Mouse (Mus musculus) forelimb bud, embryonic 11.5 days (tissue): ENCODE results near the gene Gsta4.
A peak's percentile ranks its signal among the peaks of the same experiment; 100 is the strongest.
"Not testable (repeated sequence)": the region's sequence is repeated elsewhere in the genome, so short reads cannot be mapped to it uniquely, and the experiment has no call there.

ENCODE experiments used
- DNase-seq: peaks from one replicate; pipeline ENCODE4 v3.0.0-alpha.2; 2012; ENCODE audit warnings: low read depth, low spot score

Gsta4 gene

DNA sequence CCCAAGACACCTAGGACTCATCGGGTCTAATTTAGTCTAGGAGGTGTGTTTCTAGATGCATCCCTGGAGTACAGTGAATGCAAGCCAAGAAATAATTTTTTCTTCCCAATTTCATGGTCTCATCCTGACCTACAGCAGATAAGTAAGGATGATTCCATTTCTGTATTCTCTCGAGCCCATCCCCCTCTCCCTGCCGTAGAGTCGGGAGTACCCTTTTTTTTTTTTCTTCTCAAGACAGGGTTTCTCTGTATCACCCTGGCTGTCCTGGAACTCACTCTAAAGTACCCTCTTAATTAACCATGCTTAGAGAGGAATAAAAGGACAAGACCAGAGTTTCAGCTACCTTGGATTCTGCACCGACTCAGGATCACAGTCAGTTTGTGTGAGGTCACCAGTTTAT is 4.4 kb upstream of the Gsta4 start:
- DNase-seq: no peak

- DNase-seq: no peak
These were observed 3.5 kb upstream of the Gsta4 start for GRCm38 (mm10) chr9:78179071-78179470.

GRCm38 (mm10) chr9:78185686-78186085 is 3.1 kb downstream of the Gsta4 start:
- DNase-seq: no peak

GRCm38 (mm10) chr9:78188910-78189309 is 6.3 kb downstream of the Gsta4 start:
- DNase-seq: no peak

DNA sequence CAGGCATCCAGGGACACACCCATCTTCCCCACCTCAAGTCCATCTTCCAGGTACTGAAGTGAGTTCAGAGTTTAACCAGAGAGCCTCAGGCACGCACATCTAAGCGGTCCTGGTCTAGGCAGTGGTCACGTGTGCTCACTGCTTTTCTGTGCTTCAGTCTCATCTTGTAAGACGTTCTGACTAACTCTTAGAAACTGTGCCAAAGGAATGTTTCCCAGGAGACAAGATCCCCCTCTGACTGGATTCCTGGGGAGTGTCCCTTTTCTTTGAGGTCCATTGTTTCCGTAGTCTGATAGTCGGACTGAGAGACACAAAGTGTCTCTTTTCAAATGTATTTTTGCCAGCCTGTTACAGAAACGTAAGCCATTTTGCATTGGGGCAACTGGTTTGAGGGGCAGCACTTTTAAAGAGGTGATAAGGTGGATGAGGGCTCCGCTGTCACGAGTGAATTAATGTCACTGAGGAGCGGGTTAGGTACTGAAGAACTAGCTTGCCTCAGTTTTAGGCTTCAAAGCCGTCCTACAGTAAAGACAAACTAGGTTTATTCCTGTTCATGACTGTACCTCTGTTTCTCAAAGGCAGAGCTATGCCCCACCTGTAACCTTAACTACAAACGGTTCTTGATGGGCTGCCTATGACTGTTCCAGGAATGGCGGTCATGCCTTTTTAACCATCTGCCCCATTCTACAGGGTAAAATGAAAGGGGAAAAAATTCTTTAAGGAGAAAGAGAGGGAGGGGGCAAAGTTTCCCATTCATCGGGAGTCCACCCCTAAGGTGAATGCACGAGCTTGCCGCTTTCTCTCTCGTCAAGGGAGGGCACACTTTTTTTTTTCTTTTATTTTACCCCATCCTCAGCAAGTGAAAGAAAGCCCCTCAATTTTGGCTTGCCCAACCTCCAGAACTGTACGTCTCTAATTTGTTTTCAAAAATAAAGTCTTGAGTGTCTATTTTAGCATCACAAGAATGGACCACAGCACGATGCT is 8.4 kb downstream of the Gsta4 start:
- no peak for DNase-seq

DNA sequence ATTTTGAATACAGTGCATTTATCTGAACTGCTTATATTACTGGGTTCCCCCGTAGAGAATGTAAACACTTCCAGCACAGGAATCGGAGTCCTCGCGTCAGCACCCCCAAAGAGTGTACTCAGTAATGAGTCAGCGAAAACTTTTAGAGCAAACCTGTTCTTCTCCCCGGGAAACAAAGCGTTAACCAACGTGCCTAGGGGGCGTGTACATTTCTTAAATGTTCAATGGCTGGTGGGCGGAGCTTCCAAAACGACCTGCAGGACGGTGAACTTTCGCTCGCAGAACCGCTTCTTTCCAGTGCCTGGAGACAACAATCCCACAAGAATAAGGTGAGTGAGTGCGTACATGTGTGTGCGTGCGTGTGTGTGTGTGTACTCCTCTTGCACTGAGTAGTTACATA is 9.2 kb downstream of the Gsta4 start:
- DNase-seq: peak; percentile 89

- DNase-seq: peak; percentile 63
These were observed 11.5 kb downstream of the Gsta4 start for GRCm38 (mm10) chr9:78193902-78194597.

- DNase-seq: no peak
These were observed 12.5 kb downstream of the Gsta4 start for GRCm38 (mm10) chr9:78195034-78195433.

DNA sequence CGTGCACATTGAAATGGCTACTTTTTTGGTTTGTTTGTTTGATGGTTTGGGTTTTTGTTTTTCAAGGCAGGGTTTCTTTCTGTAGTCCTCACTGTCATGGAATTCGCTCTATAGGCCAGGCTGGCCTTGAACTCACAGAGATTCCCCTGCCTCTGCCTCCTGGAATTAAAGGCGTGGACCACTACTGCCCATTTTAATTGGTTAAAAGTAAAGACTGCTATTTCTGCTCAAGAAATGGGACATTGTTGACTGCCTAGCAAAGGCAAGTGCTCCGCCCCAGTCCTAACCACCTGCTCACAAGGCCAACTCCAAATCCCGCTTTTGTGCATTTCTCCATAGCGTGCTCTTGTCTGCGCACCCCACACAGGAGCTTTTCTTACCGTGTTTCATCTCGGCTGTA is 15.2 kb downstream of the Gsta4 start:
- DNase-seq: no peak

- DNase-seq: no peak
These were observed 21.6 kb downstream of the Gsta4 start for GRCm38 (mm10) chr9:78204194-78204593.

DNA sequence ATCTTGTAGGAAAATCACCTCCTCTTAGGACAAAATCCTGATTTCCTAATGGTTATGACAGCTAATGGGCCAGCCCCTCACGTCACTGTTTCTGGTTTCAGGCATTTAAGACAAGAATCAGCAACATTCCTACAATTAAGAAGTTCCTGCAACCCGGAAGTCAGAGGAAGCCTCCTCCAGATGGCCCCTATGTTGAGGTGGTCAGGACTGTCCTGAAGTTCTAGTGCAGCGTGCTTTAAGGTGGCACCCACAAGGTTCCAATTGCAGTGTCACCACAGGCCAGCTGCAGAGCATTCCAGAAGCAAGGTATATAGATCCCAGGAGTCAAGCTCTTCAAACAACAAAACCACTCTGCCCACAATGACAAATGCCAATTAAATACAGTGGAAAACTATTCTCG is 26.4 kb downstream of the Gsta4 start:
- no peak for DNase-seq

GRCm38 (mm10) chr9:78210079-78210478 is 27.5 kb downstream of the Gsta4 start:
- DNase-seq: no peak

DNA sequence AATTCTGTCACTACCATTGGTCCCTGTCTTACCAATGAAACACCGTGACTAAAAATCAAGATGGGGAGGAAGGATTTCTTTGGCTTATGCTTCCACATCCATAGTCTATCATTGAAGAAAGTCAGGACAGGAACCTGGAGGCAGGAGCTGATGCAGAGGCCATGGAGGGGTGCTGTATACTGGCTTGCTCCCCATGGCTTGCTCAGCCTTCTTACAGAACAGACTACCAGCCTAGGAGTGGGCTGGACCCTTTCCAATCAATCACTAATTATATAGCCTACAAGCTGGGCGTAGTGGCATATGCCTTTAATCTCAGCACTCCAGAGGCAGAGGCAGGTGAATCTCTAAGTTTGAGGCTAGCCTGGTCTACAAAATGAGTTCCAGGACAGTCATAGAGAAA is 28.2 kb downstream of the Gsta4 start:
- DNase-seq: no peak

- DNase-seq: no peak
These were observed 28.9 kb downstream of the Gsta4 start for GRCm38 (mm10) chr9:78211521-78211920.

DNA sequence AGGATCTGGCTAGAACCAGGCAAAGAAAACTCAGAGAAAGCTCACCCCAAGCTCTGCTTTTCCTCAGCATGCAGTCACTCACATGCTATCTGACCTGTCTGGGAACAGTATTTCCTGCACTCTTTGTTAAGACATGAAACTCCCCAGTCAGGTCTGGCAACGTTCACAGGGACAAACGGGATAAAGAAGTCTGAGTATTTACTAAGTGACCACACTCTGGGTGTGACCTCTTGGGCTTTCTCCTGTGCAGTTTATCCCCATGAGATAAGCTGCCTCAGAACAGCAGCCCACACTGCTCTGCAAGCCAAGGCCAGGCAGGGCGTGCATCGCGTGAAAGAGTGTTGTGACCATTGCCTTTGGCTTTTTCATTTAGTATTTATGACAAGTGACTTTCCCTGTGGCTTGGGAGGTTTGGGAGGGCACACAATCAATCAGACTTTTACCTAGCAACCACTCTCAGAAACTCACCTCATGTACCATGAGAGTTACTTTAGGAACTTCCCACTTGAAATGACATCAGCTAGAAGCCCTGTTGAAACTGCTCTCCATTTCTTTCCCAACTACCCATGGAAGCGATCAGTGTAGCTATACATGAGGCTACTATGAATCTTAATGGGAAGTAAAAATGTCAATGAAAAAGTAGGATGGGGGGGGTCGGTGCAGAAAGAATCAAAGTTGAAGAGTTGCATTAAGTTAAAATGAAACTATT is 29.9 kb downstream of the Gsta4 start:
- DNase-seq: no peak

DNA sequence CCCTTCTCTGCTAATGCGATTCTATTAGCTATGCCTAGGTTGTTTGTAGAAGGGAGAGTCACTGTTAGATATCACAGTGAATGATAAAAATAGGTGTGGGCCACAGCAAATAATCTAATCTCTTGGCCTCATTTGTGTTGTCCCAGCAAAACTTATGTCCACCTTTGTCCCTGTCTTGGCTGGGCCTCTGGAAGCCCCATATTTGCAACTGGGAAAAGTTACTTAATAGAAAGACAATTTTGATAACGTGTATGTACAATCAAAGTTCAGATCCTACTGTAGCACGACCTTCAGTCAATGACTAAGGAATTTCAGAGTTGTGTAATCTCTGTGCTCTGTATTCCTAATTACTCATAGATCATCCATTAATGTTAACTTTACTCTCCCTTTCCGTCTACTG is 34.5 kb downstream of the Gsta4 start:
- no peak for DNase-seq

DNA sequence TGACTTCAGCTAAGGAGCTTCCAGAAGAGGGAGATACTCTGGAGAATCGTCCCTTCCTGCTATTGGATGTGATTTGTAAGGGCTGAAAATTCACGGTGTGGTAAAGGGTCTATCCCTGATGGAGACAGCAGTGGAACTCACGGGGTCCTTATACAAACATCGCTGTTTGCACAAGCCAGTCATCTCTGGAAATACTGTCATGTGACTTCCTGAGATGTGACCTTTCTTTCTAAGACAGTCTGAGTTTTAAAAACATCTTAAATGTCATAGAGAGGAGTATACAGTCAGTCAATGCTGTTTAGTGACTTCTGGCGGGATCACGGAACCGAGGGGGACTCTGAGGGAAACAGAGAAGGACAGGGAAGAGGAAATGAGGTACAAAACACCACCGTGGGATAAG is 40.0 kb downstream of the Gsta4 start:
- no peak for DNase-seq

- DNase-seq: no peak
These were observed 40.8 kb downstream of the Gsta4 start for GRCm38 (mm10) chr9:78223221-78223902.

- no peak for DNase-seq
These were observed 41.8 kb downstream of the Gsta4 start for GRCm38 (mm10) chr9:78224418-78224817.

DNA sequence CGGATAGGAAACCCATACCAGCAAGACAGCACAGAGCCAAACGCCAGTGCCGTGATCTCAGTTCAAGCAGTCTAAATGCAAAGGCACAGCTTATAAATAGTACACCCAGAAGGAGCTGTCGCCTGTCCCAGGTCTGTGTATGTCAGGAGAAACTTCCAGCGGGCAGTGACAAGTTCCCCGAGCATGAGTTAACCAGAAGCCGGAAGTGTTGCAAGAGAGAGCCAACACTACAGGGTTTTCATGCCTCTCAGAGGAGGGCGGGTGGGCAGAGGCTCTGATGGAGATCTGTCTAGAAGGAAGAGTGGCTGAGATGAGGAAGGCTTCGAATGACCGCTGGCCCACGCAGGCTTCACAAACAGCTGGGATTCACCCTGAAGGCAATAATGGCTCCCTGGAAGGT is 42.7 kb downstream of the Gsta4 start:
- no peak for DNase-seq

GRCm38 (mm10) chr9:78228122-78228521 is 45.5 kb downstream of the Gsta4 start:
- DNase-seq: no peak

GRCm38 (mm10) chr9:78229658-78230057 is 47.1 kb downstream of the Gsta4 start:
- not testable (repeated sequence) for DNase-seq
